Mouse (Mus musculus) intestine, postnatal 0 days (tissue): Measurements from ENCODE around the gene Rdh16. TPM values are rescaled to one million over a fixed set of nuclear protein-coding genes. Genes with fewer than 3 reads are reported as not detected.

Source experiments
- ATAC-seq: fragments of 200-750 bp; cut with Nextera tagmentation; 2 replicates; pipeline ENCODE4 v1.8.0; 2017; ENCODE audit warnings: mild to moderate bottlenecking, moderate TSS enrichment, moderate library complexity
- H3K27ac ChIP-seq: fragments of 300-500 bp; sonication (generic); 2 replicates; pipeline ENCODE4 v1.5.1; 2014; ENCODE audit warnings: mild to moderate bottlenecking, low read depth, low read length, moderate library complexity
- H3K27me3 ChIP-seq: fragments of 300-500 bp; sonication (generic); replicated peaks from 2 replicates; pipeline ENCODE4 v1.6.1; 2014; ENCODE audit warnings: low read length, mixed read lengths; ENCODE audit not compliant: control insufficient read depth, insufficient read depth
- H3K36me3 ChIP-seq: fragments of 300-500 bp; sonication (generic); 2 replicates; pipeline ENCODE4 v1.6.1; 2014; ENCODE audit warnings: mild to moderate bottlenecking, moderate library complexity; ENCODE audit not compliant: control insufficient read depth, insufficient read depth
- H3K4me1 ChIP-seq: fragments of 300-500 bp; sonication (generic); replicated peaks from 2 replicates; pipeline ENCODE4 v1.6.1; 2014; ENCODE audit warnings: antibody characterized with exemption, low read length, mixed read lengths; ENCODE audit not compliant: control insufficient read depth, insufficient read depth
- H3K4me2 ChIP-seq: fragments of 300-500 bp; sonication (generic); replicated peaks from 2 replicates; pipeline ENCODE4 v1.6.1; 2014; ENCODE audit warnings: low read depth, mild to moderate bottlenecking, moderate library complexity
- H3K4me3 ChIP-seq: fragments of 300-500 bp; sonication (generic); 2 replicates; pipeline ENCODE4 v1.5.1; 2014; ENCODE audit warnings: low read depth, low read length
- H3K9ac ChIP-seq: fragments of 300-500 bp; sonication (generic); 2 replicates; pipeline ENCODE4 v1.6.1; 2014; ENCODE audit warnings: mild to moderate bottlenecking, low read depth, low read length
- H3K9me3 ChIP-seq: fragments of 300-500 bp; sonication (generic); 2 replicates; pipeline ENCODE4 v1.6.1; 2016; ENCODE audit warnings: mixed run types; ENCODE audit not compliant: control insufficient read depth
- CTCF ChIP-seq: sonication (generic); IDR thresholded peaks from 2 replicates; pipeline ENCODE4 v1.5.1; 2016; ENCODE audit warnings: low read depth, mild to moderate bottlenecking, control low read depth, antibody characterized with exemption, moderate library complexity
- WGBS: fragments of 180-500 bp; shearing (Covaris S2); extraction: QIAGEN DNeasy Blood & Tissue Kit; methylation state at CpG from one replicate; pipeline ENCODE4 v1.1.7; 2014; 5-methylcytosine and 5-hydroxymethylcytosine counted together
- polyA plus RNA-seq: library from polyadenylated mRNA; unstranded; fragments of >200 nt; fragmentation: Nextera tagmentation; extraction: Ambion mirVana; gene quantifications from 2 replicates; pipeline ENCODE4 v1.2.1, GENCODE M21; 2015

The Rdh16 gene
- polyA plus RNA-seq, 1 experiment from 2014 or later = 0.07 TPM

DNA sequence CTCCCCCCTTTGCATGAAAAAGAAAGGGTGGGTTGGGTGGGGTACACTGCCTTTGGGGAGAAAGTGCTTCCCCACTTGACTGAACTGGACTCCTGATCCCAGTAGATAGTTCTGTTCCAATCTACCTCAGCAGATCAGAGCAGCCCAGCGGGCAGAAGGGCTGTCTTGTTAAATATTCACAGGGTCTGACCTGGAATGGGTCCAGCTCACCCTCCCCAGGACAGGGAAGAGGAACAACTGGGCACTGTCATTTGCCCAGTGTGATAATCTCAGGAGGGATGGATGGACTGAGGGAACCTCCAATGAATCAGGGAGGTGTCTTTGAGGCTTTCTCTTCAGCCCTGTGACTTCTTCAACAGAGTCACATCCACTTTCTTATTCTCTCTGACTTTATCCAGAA is 47.1 kb downstream of the Rdh16 start:
- 44% methylated on average over 1 of the region's 1 CpGs for WGBS
- H3K9me3 ChIP-seq = no peaks in the 10 kb centered on the region
- no peak overlapping the region for H3K27ac ChIP-seq
- no peak overlapping the region for H3K4me2 ChIP-seq
- H3K36me3 ChIP-seq = no peaks in the 10 kb centered on the region
- H3K27me3 ChIP-seq = no peaks in the 10 kb centered on the region
- no peaks in the 10 kb centered on the region for H3K4me1 ChIP-seq
- no peak for ATAC-seq
- no peak overlapping the region for H3K9ac ChIP-seq
- TF ChIP-seq CTCF = no peak
- no peak overlapping the region for H3K4me3 ChIP-seq

DNA sequence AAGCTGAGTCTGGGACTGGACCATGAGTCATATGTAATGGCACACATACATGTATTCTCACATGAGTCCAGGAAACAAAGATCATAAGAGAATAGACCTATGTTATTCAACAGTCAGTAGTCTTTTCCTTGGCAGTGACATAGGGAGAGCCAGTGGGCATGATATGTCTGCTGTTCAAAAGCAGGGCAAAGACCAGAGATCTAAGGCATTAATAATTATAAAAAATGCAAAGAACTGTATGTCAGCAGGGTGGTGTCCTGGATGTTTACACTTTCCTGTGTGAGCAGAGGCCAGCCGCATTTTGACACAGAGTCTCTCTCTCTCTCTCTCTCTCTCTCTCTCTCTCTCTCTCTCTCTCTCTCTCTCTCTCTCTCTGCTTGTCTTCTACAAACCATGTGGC is 48.7 kb downstream of the Rdh16 start, which contains the start of gene Rdh19:
Gene Rdh19 (plus strand): TSS at position 301 of the 400 bp plus-strand sequence.
- no peak within 1 kb of the TSS for H3K27ac ChIP-seq
- H3K27me3 ChIP-seq = no peaks in the 10 kb centered on the region
- H3K4me2 ChIP-seq = no peak within 1 kb of the TSS
- no peak for TF ChIP-seq CTCF
- H3K4me3 ChIP-seq = no peak within 1 kb of the TSS
- no peaks in the 10 kb centered on the region for H3K9me3 ChIP-seq
- no peaks in the 10 kb centered on the region for H3K4me1 ChIP-seq
- no peak for ATAC-seq
- no peaks in the 10 kb centered on the region for H3K36me3 ChIP-seq
- 55% methylated on average over 1 of the region's 1 CpGs for WGBS
- no peak within 1 kb of the TSS for H3K9ac ChIP-seq

DNA sequence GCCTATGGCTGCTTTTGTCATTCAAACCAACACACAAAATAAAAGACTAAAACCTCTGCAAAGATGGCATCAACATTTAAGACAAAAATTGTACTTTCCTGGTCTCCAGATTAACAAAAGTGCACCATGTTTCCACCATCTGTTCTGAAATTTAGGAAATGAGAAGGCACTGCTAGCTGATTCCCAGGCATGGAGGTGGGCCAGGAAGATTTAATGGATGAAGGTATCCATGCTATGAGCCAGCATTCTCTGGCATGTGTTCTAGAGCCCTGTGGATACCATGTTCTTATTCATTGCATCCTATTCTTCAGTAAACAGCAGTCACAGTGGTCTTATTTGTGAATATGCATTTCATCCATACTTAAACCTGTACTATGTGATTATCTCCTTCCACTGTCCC is 55.4 kb downstream of the Rdh16 start:
- Histone ChIP-seq H3K9ac (no peak overlapping the region), H3K9me3 (no peaks in the 10 kb centered on the region), H3K4me3 (no peak overlapping the region), H3K27me3 (no peaks in the 10 kb centered on the region), H3K27ac (no peak overlapping the region), H3K4me1 (no peaks in the 10 kb centered on the region), H3K4me2 (no peak overlapping the region), H3K36me3 (no peaks in the 10 kb centered on the region)
- ATAC-seq = no peak
- TF ChIP-seq CTCF = no peak

DNA sequence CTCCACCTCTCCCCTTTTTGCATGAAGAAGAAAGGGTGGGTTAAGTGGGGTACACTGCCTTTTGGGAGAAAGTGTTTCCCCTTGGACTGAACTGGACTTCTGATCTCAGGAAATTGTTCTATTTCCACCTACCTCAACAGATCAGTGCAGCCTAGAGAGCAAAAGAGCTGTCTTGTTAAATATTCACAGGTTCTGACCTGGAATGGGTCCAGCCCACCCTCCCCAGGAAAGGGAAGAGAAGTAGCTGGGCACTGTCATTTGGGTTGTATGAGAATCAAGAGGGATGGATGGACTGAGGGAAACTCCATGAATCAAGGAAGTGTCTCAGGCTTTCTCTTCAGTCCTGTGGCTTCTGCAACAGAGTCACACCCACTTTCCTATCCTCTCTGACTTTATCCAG is 64.0 kb downstream of the Rdh16 start:
- no peak overlapping the region for H3K4me2 ChIP-seq
- H3K9ac ChIP-seq = no peak overlapping the region
- no peak overlapping the region for H3K4me3 ChIP-seq
- no peak for ATAC-seq
- no peak overlapping the region for H3K27ac ChIP-seq
- TF ChIP-seq CTCF = no peak
- H3K4me1 ChIP-seq = no peaks in the 10 kb centered on the region
- no peaks in the 10 kb centered on the region for H3K36me3 ChIP-seq
- no peaks in the 10 kb centered on the region for H3K9me3 ChIP-seq
- H3K27me3 ChIP-seq = no peaks in the 10 kb centered on the region

DNA sequence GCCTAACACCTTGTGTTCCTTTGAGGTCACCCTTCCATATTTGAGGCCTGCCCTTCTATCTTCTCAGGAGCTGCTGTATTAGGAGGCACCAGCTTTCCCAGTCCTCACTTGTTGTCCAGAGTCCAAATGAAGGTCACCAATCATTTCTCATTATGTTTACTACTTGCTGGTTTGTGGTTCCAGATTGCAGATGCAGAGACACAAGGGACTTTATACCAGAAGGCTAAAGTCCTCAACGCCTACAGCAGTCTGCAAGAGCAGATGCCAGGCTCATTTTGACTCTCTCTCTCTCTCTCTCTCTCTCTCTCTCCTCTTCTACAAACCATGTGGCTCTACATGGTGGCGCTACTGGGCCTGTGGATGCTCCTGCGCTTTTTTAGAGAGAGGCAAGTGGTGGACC is 65.3 kb downstream of the Rdh16 start, which contains the start of gene Rdh16f2:
Gene Rdh16f2 (plus strand): TSS at position 243 of the 400 bp plus-strand sequence.
- Histone ChIP-seq H3K27ac (no peak within 1 kb of the TSS), H3K27me3 (no peaks in the 10 kb centered on the region), H3K9me3 (no peaks in the 10 kb centered on the region), H3K9ac (no peak within 1 kb of the TSS), H3K4me2 (no peak within 1 kb of the TSS), H3K36me3 (no peaks in the 10 kb centered on the region), H3K4me3 (no peak within 1 kb of the TSS), H3K4me1 (no peaks in the 10 kb centered on the region)
- no peak for TF ChIP-seq CTCF
- WGBS = 79% methylated on average over 3 of the region's 3 CpGs
- peak; percentile 33; the same call in 1 of the 2 replicates for ATAC-seq

DNA sequence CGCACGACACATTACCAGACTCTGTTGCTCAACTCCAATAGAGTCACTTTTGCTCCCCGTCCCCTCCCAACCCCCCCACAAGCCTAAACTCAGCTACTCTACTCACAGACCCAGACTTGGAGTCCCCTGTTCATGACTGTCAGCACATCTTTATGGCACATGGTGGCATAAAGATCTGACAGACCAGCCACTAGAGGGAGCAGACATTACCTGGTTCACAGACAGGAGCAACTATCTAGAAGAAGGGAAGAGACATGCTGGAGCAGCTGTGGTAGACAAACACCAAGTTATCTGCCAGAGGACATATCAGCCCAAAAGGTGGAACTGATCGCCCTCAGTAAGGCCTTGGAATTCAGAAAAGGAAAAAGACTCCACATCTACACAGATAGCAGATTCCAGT is 71.5 kb downstream of the Rdh16 start:
- H3K36me3 ChIP-seq = no peaks in the 10 kb centered on the region
- WGBS = 71% methylated on average over 4 of the region's 4 CpGs

DNA sequence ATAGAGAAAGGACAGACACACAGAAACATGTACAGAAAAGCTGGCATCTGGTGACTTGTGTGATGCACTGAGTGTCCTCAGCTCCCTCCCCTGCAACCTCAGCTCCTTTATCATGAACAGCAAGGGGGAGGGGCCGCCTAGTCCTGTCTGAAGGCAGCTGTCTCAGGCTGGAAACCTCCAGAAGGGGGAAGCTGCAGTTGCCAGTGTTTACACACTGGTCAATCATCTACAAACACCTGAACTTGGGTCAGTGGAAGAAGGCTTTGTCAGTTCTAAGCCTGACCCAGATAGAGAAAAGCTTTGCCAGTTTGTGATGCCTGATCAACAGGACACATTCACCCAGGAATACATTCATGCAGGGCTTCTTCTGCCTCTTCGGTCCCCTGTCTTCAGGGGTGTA is 76.7 kb downstream of the Rdh16 start:
- H3K4me3 ChIP-seq = no peak overlapping the region

More for the DNA sequence above, 71.5 kb downstream of the Rdh16 start:
- TF ChIP-seq CTCF = peak; percentile 84
- Histone ChIP-seq H3K4me1 (no peaks in the 10 kb centered on the region), H3K9ac (no peak overlapping the region), H3K27ac (no peak overlapping the region), H3K4me2 (no peak overlapping the region), H3K27me3 (no peaks in the 10 kb centered on the region), H3K9me3 (no peaks in the 10 kb centered on the region), H3K4me3 (no peak overlapping the region)
- no peak for ATAC-seq

More for the DNA sequence above, 76.7 kb downstream of the Rdh16 start:
- ATAC-seq = peak; percentile 90
- Histone ChIP-seq H3K9me3 (no peaks in the 10 kb centered on the region), H3K36me3 (no peaks in the 10 kb centered on the region), H3K27ac (peak overlapping the region; percentile 83), H3K4me1 (peaks cover 6% of the 10 kb centered on the region; the same call in 1 of the 2 replicates), H3K4me2 (peak overlapping the region; percentile 51), H3K27me3 (no peaks in the 10 kb centered on the region), H3K9ac (no peak overlapping the region)
- WGBS = 17% methylated on average over 2 of the region's 2 CpGs
- TF ChIP-seq CTCF = peak; percentile 29
